Mouse (Mus musculus): ENCODE results near the gene Cyp2a4.
"Not testable (repeated sequence)": the region's sequence is repeated elsewhere in the genome, so short reads cannot be mapped to it uniquely, and the experiment has no call there.

DNA sequence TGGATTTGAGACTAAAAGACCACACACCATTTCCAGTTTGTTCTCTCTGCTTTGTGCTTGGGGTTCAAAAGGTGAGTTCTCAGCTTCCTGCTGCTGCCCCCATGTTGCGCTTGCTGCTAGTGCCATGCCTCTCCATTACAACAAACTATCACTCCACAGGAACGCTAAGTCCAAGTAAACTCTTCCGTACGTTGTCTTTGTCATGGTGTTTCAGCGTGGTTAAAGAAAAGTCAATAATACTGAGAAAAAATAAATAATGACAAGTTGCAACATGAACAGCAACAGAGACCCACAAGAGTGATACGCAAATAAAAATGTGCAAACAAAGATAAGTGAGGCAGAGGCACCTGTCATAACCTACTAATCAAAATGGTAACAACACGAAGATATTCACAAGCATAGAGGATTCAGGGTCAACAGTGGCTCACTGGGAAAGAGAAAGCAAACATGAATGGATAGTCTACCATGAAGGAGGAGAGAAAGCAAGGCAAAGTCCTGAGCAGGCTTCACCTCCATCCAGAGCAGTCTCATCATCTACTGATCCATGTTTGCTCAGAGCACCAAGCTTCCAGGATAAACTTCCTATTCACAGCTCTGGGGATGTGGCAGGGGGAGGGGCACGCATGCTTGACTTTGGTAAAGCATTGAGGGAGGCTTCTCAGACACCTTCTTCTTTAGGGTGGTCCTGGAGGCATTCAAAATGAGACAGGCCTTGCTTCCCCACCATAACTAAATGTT lies 3.4 kb upstream of the Cyp2a4 start:
- TF ChIP-seq CTCF (IDR thresholded peaks at IDR 0.05; ENCODE audit: borderline replicate concordance, insufficient read depth, low read length); POLR2A (IDR thresholded peaks at IDR 0.05; ENCODE audit: low read depth, low read length): not testable (repeated sequence)

Data from embryonic fibroblast, embryonic 13.5 days (primary cell).